Comparison of ENCODE assay signal across 9 mouse cellular contexts in genomic region chr11:5354753-5355152, GRCm38 (mm10).
A peak's percentile ranks its signal among the peaks of the same experiment; 100 is the strongest.
DNase-seq lines count a peak whose midpoint lies in the region; ATAC-seq and TF ChIP-seq lines count a peak whose summit lies in the region.
"Had no signal": no experiment of that assay in that cellular context is flagged by ENCODE, and none has a peak within 500 bp of the region (broad histone marks: within the 10 kb centered on the region; RNA-seq: fewer than 3 reads in every experiment).

No protein-coding gene starts in this region.

- TF ChIP-seq POLR2A in bone marrow macrophage, adult 2 months (IDR thresholded peaks at IDR 0.05; ENCODE audit: borderline replicate concordance, low read depth, low read length): no peak
- no peak for TF ChIP-seq POLR2A in olfactory bulb, adult 2 months (IDR thresholded peaks at IDR 0.05; ENCODE audit: insufficient read depth, low read depth, low read length)
- TF ChIP-seq POLR2A in cerebellum, adult 2 months (IDR thresholded peaks at IDR 0.05; ENCODE audit: borderline replicate concordance, insufficient read depth, low read length): no peak

- no peak overlapping the region for H3K4me2 ChIP-seq in forebrain, embryonic 13.5 days

- ATAC-seq in forebrain, embryonic 13.5 days: no peak

- no peaks in the 10 kb centered on the region for H3K27me3 ChIP-seq in heart, embryonic 10.5 days (ENCODE audit: insufficient read depth, poor library complexity, severe bottlenecking)
- no peaks in the 10 kb centered on the region for H3K27me3 ChIP-seq in forebrain, embryonic 13.5 days
- H3K27me3 ChIP-seq in cerebellum, adult 2 months (ENCODE audit: control insufficient read depth, insufficient read depth, low read length): no peaks in the 10 kb centered on the region
- H3K27me3 ChIP-seq: CH12.LX had no signal

- H3K9me3 ChIP-seq in heart, embryonic 10.5 days: no peaks in the 10 kb centered on the region
- no peaks in the 10 kb centered on the region for H3K9me3 ChIP-seq in forebrain, embryonic 13.5 days (replicated peaks)

- whole genome bisulfite sequencing in heart, embryonic 10.5 days: 87% methylated on average over 1 of the region's 1 CpGs
- 31% methylated on average over 1 of the region's 1 CpGs for WGBS in olfactory bulb, adult 2 months
- WGBS in forebrain, embryonic 13.5 days: 98% methylated on average over 1 of the region's 1 CpGs
- 84% methylated on average over 1 of the region's 1 CpGs for WGBS in cerebellum, adult 2 months

- TF ChIP-seq CTCF in bone marrow macrophage, adult 2 months (IDR thresholded peaks at IDR 0.05; ENCODE audit: low read depth, low read length): no peak
- no peak for TF ChIP-seq CTCF in olfactory bulb, adult 2 months (IDR thresholded peaks at IDR 0.05; ENCODE audit: insufficient read depth, low read depth, low read length)
- no peak for TF ChIP-seq CTCF in cerebellum, adult 2 months (IDR thresholded peaks at IDR 0.05; ENCODE audit: borderline replicate concordance, insufficient read depth, low read depth, low read length)

- peaks cover 9% of the 10 kb centered on the region; the same call in 1 of the 2 replicates for H3K4me1 ChIP-seq in heart, embryonic 10.5 days
- H3K4me1 ChIP-seq in bone marrow macrophage, adult 2 months (ENCODE audit: control insufficient read depth, insufficient read depth, low read length): peaks cover 37% of the 10 kb centered on the region
- H3K4me1 ChIP-seq in olfactory bulb, adult 2 months (ENCODE audit: control insufficient read depth, insufficient read depth, low read length): no peaks in the 10 kb centered on the region
- no peaks in the 10 kb centered on the region for H3K4me1 ChIP-seq in forebrain, embryonic 13.5 days
- no peaks in the 10 kb centered on the region; the same call in 1 of the 2 replicates for H3K4me1 ChIP-seq in cerebellum, adult 2 months (ENCODE audit: control insufficient read depth, insufficient read depth, low read length)

- H3K27ac ChIP-seq in heart, embryonic 10.5 days: no peak overlapping the region
- H3K27ac ChIP-seq in bone marrow macrophage, adult 2 months (ENCODE audit: insufficient read depth, low read depth, low read length): peak overlapping the region; percentile 40
- H3K27ac ChIP-seq in olfactory bulb, adult 2 months (ENCODE audit: insufficient read depth, low read depth, low read length): peak overlapping the region; percentile 73
- no peak overlapping the region for H3K27ac ChIP-seq in forebrain, embryonic 13.5 days
- H3K27ac ChIP-seq in cerebellum, adult 2 months (ENCODE audit: insufficient read depth, low read length): no peak overlapping the region

- no peak overlapping the region for H3K4me3 ChIP-seq in heart, embryonic 10.5 days
- no peak overlapping the region for H3K4me3 ChIP-seq in bone marrow macrophage, adult 2 months (ENCODE audit: insufficient read depth, low read length)
- no peak overlapping the region for H3K4me3 ChIP-seq in olfactory bulb, adult 2 months (ENCODE audit: insufficient read depth, low read depth, low read length)
- H3K4me3 ChIP-seq in forebrain, embryonic 13.5 days: no peak overlapping the region
- H3K4me3 ChIP-seq in cerebellum, adult 2 months (replicated peaks; ENCODE audit: insufficient read depth, low read depth, low read length): no peak overlapping the region

- no peak overlapping the region for H3K9ac ChIP-seq in forebrain, embryonic 13.5 days

- no peaks in the 10 kb centered on the region for H3K36me3 ChIP-seq in heart, embryonic 10.5 days
- H3K36me3 ChIP-seq in forebrain, embryonic 13.5 days (ENCODE audit: poor library complexity, severe bottlenecking): 0 out of 2 replicates have a peak, but pooled peaks cover 4% of the 10 kb centered on the region

- DNase-seq in heart, adult 18-20 months: peak; percentile 42 to 45
- DNase-seq in heart, embryonic 10.5 days (ENCODE audit: low spot score): no peak
- DNase-seq in layer of hippocampus, postnatal 14 days (ENCODE audit: low spot score in 2 of 2): peak; percentile 29 to 36
- no peak for DNase-seq in cerebellum, adult 9-11 months
- no peak for DNase-seq in cerebellum, adult 2 months

Comparison
In these comparisons a context has a peak if more than half of its experiments do, and no peak if none do; other contexts are left out.
1. DNase-seq: peak in heart, adult 18-20 months (2 of 2) and layer of hippocampus, postnatal 14 days (2 of 2); none in heart, embryonic 10.5 days (single experiment), cerebellum, adult 9-11 months (single experiment) and cerebellum, adult 2 months (0 of 2).
2. H3K27ac ChIP-seq: peak in bone marrow macrophage, adult 2 months (single experiment) and olfactory bulb, adult 2 months (single experiment); none in heart, embryonic 10.5 days (single experiment), forebrain, embryonic 13.5 days (single experiment) and cerebellum, adult 2 months (single experiment).